Mouse (Mus musculus) megakaryocyte progenitor cell, adult 5-6 weeks (primary cell): ENCODE data around the gene Ccdc78. TPM values are rescaled to one million over a fixed set of nuclear protein-coding genes. Genes with fewer than 3 reads are reported as not detected.
"Not testable (repeated sequence)": the region's sequence is repeated elsewhere in the genome, so short reads cannot be mapped to it uniquely, and the experiment has no call there.

ENCODE experiments used
- ATAC-seq: replicated peaks from 2 replicates; pipeline ENCODE4 v1.8.0; 2016; ENCODE audit warnings: mild to moderate bottlenecking, moderate TSS enrichment, inconsistent platforms; ENCODE audit not compliant: poor library complexity
- total RNA-seq, 2 experiments: library from RNA; stranded (forward) in 1 of 2; stranded (reverse) in 1 of 2; fragments of 157-497, 149-512 nt in 1 of 2; fragments of 200-1000 nt in 1 of 2; gene quantifications; 2 replicates each; pipeline versions ENCODE4 v1.2.3 to v1.2.4; 2015 to 2017

Gene Ccdc78
- total RNA-seq, 2 experiments from 2014 or later: 0.05 to 0.21 TPM

DNA sequence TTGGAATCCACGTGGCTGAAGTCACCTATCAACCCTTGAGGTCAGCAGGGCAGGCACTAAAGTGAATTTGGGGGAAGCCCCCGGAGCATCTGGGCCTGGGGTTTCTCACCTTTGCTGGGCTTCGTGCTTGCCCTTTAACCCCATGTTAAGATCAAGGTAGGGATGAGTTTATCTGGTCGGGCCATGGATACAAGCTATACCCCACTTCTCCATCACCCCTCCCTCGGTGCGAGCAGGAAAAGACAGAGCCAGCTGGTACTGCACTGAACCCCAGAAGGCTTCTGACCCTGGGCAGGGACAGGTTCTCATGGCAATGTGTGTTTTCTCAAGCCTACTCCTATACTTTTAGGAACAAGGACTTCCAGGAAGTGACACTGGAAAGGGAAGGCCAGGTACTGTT is 5.0 kb upstream of the Ccdc78 start:
- no peak for ATAC-seq

DNA sequence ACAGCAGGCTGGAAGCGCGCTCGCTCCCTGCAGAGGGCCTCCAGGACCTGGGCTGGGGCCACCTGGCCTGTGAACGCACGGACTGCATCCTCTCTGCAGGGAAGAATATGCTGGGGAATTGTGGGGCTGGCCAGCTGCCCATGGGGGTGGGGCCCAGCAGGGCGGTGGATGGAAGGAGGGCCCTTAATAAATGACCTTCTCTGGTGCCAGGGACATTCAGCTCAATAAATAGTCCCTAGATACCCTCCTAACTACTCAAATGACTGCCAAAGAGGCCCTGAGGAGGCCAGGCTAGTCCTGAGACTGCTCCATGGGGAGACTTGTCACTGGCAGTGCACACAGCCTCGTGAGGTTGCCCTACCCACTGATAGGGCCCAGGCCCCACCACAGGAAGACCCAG is 3.3 kb upstream of the Ccdc78 start:
- ATAC-seq: no peak

DNA sequence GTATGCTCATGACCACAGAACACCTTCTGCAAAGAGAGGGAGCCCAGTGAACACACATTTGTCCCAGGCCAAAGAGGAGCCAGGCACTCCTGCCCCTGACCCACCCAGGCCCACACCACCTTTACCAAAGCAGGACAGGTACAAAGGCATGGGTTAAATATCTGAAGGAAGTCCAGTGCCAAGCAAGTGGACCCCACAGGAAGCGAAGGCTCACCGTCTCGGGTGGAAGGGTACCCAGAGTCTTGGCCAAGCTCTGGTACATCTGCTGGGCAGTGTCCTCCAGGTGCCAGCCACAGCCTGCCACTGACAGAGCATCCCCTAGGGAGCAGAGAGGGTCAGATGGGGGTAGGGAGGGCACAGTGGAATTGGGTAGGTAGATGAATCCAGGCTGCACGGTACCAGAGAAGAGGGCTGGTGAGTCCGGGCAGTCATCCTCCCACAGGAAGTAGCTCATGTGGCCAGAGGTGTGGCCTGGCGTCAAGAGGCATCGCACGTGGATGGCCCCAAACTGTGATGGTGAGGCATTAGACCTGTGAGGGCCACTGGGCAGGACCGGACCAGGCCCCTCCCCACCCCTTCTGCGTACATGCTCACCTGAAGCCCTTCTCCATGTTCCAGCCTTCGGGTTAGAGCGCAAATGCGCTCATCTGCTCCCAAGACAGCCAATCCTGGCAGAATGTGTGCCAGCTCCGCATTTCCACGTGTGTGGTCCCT is 2.4 kb upstream of the Ccdc78 start:
- no peak for ATAC-seq

DNA sequence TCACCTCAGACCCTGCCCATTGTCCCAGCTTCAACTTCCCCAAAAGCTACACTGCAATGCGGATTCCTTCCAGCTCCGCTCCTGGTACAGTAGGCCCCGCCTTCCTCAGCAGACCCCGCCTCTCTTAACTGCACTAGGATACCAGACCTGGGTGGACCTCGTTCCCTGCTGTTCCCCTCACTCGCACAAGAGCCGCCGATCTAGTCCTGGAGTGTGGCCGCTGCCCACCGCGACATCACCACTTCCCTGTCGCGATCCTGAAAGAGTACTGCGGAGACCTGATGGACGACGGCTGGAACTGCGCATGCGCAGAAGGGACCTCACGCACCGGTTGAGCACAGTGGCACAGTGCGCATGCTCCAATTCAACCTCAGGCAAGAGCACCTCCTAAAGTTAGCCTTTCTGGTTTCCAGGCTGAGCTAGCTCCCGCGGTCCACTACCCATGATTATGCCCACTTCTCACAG is 1.1 kb upstream of the Ccdc78 start, which contains the start of gene Haghl:
Gene Haghl (minus strand): TSS at position 393 of the 465 bp plus-strand sequence.
- peak; percentile 87 for ATAC-seq

GRCm38 (mm10) chr17:25786781-25787504 is 563 bp downstream of the Ccdc78 start:
- no peak for ATAC-seq

- no peak for ATAC-seq
Measured at GRCm38 (mm10) chr17:25791320-25791842, 5.0 kb downstream of the Ccdc78 start.

GRCm38 (mm10) chr17:25791843-25792527 is 5.6 kb downstream of the Ccdc78 start:
- peak; percentile 65 for ATAC-seq

DNA sequence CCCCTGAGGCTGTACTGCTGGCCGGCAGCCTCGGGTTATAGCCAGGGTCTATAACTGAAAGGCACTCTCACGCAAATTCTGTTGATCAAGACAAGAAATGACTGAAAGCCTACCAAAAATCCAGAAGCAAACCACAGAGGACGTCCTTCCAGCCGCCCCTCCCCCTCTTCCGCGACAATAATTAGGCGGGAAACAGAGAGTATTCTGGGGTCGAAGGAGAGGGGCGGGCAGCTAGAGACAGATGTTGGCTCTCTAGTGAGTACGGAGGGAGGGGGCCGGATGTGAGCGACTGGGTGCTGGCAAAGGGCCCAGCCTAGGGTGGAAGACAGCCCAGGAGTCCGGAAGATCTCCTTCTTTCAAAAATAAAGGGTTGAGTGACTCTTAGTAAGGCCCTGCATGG is 6.2 kb downstream of the Ccdc78 start, which contains the start of gene Fam173a:
Gene Fam173a (minus strand): TSS at position 287 of the 400 bp plus-strand sequence.
- ATAC-seq: peak; percentile 57

- no peak for ATAC-seq
Measured at GRCm38 (mm10) chr17:25794197-25794596, 7.8 kb downstream of the Ccdc78 start.

- no peak for ATAC-seq
Measured at GRCm38 (mm10) chr17:25794998-25795397, 8.6 kb downstream of the Ccdc78 start.

DNA sequence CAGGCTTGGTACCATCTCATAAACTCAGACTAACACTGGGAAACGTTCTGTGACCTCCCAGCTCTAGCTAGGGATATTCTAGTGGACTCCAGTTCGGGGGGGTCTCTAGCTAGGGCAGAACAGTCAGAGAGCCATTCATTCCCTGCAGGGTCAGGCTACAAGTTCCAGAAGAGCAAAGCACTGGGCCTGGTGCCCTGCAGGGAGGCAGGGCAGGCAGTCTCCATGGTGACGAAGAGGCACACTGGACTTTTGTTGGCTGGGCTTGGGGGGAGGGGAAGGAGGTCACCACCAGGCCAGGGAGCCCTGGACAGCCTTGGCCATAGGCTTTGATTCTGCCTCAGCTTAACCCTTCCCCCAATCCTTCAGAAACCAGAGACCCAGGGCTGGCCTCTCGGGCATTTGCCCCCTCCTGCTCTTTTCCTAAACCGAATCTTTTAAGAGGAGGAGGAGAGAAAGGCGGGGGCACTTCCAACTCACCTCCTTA is 9.3 kb downstream of the Ccdc78 start, which contains the start of gene AC134908.4:
Gene AC134908.4 (minus strand): TSS at position 51 of the 484 bp plus-strand sequence.
- no peak for ATAC-seq

- no peak for ATAC-seq
Measured at GRCm38 (mm10) chr17:25796211-25796771, 9.9 kb downstream of the Ccdc78 start.

DNA sequence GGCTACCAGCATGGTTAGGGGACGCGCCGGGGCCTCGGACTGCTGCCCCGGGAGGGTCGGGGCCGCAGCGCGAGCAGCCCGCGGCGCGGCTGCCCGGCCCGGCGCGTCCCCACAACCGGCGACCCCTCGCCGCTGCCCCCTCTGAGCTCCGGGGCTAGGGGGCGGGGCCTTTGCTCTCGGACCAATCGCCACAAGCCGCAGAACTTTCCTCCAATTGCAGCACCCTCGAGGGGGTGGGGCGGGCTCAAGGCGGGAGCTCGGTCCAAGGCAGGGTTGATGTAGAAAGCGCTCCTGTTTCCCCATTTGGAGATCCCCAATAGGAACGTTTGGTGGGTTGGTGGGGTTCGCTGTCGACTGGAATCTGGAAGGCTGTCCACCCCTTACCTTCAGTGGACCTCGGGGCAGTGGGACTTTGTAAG is 10.6 kb downstream of the Ccdc78 start, which contains the start of gene Metrn:
Gene Metrn (minus strand): TSS at position 186 of the 419 bp plus-strand sequence.
- peak; percentile 78 for ATAC-seq

DNA sequence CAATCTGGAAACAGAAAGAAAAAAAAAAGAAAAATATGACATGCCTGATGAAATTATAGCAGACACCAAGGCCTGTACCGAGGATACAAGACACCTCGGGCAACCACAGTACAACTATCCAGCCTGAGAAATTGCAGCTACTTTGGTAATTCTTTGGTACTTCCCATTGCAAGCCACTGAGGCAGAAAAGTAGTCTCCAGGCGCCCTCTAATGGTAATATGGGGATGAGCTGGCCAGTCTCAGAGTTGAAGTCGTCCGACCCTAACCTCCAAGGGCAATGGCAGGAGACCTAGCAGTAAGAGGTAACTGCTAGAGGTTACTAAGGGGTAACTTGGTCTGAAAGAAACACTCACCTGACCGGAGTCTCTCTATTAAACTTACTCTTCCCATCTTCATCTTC is 14.6 kb downstream of the Ccdc78 start:
- peak; percentile 82 for ATAC-seq

- no peak for ATAC-seq
Measured at GRCm38 (mm10) chr17:25802825-25803517, 16.6 kb downstream of the Ccdc78 start.

DNA sequence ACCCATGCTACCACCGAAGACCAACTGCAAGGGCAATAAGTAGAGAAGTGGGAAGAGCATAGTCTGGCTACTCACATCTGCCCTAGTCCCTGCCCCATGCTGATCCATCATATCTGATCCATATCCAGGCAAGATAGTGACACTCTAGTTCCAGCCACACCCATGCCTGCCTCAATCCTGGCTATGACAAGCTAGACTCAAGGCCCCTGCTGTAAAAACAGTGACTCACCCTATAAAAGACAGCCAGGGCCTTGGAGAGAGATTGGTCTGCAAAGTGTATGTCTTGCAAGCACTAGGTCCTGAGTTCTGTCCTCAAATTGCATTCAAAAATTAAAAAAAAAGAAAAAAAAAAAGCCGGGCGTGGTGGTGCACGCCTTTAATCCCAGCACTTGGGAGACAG is 20.1 kb downstream of the Ccdc78 start:
- no peak for ATAC-seq

DNA sequence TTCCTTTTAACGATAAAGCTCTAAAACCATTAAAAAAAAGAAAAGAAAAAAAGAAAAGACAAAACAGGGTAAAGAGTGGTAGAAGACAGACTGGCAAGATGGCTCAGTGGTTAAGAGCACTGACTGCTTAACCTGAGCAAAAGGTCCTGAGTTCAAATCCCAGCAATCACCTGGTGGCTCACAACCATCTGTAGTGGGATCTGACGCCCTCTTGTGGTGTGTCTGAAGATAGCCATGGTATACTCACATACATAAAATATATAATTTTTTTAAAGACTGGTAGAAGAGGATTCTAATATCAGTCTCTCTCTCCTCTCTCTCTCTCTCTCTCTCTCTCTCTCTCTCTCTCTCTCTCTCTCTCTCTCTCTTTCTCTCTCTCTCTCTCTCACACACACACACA is 21.1 kb downstream of the Ccdc78 start:
- ATAC-seq: not testable (repeated sequence)

GRCm38 (mm10) chr17:25808028-25808427 is 21.6 kb downstream of the Ccdc78 start:
- no peak for ATAC-seq

- 0 out of 2 replicates have a peak, but pooled peaks have one; percentile 23 for ATAC-seq
Measured at GRCm38 (mm10) chr17:25808789-25809605, 22.6 kb downstream of the Ccdc78 start, which contains the start of gene Fbxl16. Gene Fbxl16 (plus strand): TSS chr17:25809085.
